Mouse (Mus musculus): ENCODE results near the gene Exoc8. TPM values are rescaled to one million over a fixed set of nuclear protein-coding genes. Genes with fewer than 3 reads are reported as not detected.

Exoc8 gene
- polyA plus RNA-seq (2012; rRNA removed) = 8.2 and 8.4 TPM in 2 replicates

- Histone ChIP-seq H3K4me3 (ENCODE audit: insufficient read depth, low read depth, low read length) (peak within 1 kb of the TSS; percentile 88), H3K27ac (ENCODE audit: insufficient read depth, low read depth, low read length) (peak within 1 kb of the TSS; percentile 72), H3K36me3 (ENCODE audit: control insufficient read depth, insufficient read depth, low read length) (0 out of 2 replicates have a peak, but pooled peaks cover 2% of the 10 kb centered on the region), H3K27me3 (replicated peaks; ENCODE audit: control insufficient read depth, insufficient read depth, low read length) (no peaks in the 10 kb centered on the region), H3K4me1 (ENCODE audit: control insufficient read depth, insufficient read depth, low read length) (peaks cover 17% of the 10 kb centered on the region)
- peak; percentile 97 for DNase-seq
- WGBS = under 1% methylated on average over 114 of the region's 114 CpGs
- no peak for TF ChIP-seq CTCF (conservative IDR thresholded peaks at IDR 0.05; ENCODE audit: insufficient read depth, insufficient read length, low read depth, low read length)
- peak; percentile 91 for TF ChIP-seq POLR2A (IDR thresholded peaks at IDR 0.05; ENCODE audit: low read depth, low read length)
These were observed at the start of gene Exoc8, which contains the start of gene Sprtn for GRCm38 (mm10) chr8:124897386-124898250. Gene Exoc8, minus strand, starts transcription at chr8:124897705. Gene Sprtn, plus strand, starts transcription at chr8:124897886.

DNA sequence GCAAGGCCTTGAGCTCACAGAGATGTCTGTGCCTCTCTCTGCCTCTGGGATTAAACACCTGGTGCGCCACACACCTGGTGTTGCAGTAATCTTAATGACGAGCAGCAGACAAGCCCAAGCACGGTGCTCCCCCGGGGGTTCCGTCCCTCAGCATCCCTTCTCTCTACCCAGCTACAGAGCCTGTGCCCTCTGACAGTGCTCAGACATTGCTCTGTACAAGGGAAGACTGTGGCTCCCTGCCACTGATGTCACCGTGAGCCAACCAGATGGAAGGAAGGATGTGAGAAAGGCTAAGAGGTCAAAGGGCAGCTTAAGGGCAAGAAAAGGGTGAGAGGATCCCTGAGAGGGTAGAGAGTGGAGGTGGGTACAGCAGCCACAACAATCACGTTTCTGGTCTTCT lies 46.9 kb upstream of the Exoc8 start:
- peaks cover 10% of the 10 kb centered on the region for H3K4me1 ChIP-seq (ENCODE audit: control insufficient read depth, insufficient read depth, low read length)
- no peak overlapping the region for H3K27ac ChIP-seq (ENCODE audit: insufficient read depth, low read depth, low read length)
- no peaks in the 10 kb centered on the region for H3K27me3 ChIP-seq (replicated peaks; ENCODE audit: control insufficient read depth, insufficient read depth, low read length)
- no peak for TF ChIP-seq POLR2A (IDR thresholded peaks at IDR 0.05; ENCODE audit: low read depth, low read length)
- no peak for TF ChIP-seq CTCF (conservative IDR thresholded peaks at IDR 0.05; ENCODE audit: insufficient read depth, insufficient read length, low read depth, low read length)
- DNase-seq = peak; percentile 39
- WGBS = 70% methylated on average over 7 of the region's 7 CpGs
- H3K36me3 ChIP-seq (ENCODE audit: control insufficient read depth, insufficient read depth, low read length) = no peaks in the 10 kb centered on the region
- H3K4me3 ChIP-seq (ENCODE audit: insufficient read depth, low read depth, low read length) = no peak overlapping the region

DNA sequence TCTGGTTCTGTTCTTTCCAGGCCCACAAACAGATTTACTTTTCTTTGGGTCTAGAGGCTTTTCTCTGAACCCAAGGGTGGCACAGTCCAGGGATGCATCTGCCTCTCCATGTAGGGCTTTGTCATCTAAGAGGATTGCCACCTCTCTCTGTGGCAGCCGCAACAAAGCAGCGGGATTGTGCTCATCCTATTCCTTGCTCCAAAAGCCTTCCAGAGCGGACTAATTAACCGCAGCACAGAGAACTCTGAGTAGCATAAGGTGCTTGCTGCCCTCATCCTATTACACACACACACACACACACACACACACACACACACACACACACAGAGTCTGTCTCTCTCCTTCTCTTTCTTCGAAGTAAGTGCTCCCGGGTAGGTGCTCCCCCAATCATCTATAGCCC lies 46.3 kb upstream of the Exoc8 start:
- 97% methylated on average over 6 of the region's 6 CpGs for WGBS
- no peak overlapping the region for H3K4me3 ChIP-seq (ENCODE audit: insufficient read depth, low read depth, low read length)
- H3K27me3 ChIP-seq (replicated peaks; ENCODE audit: control insufficient read depth, insufficient read depth, low read length) = no peaks in the 10 kb centered on the region
- no peak overlapping the region for H3K27ac ChIP-seq (ENCODE audit: insufficient read depth, low read depth, low read length)
- no peaks in the 10 kb centered on the region for H3K36me3 ChIP-seq (ENCODE audit: control insufficient read depth, insufficient read depth, low read length)
- no peak for DNase-seq
- peaks cover 10% of the 10 kb centered on the region for H3K4me1 ChIP-seq (ENCODE audit: control insufficient read depth, insufficient read depth, low read length)
- TF ChIP-seq CTCF (conservative IDR thresholded peaks at IDR 0.05; ENCODE audit: insufficient read depth, insufficient read length, low read depth, low read length) = no peak
- no peak for TF ChIP-seq POLR2A (IDR thresholded peaks at IDR 0.05; ENCODE audit: low read depth, low read length)

DNA sequence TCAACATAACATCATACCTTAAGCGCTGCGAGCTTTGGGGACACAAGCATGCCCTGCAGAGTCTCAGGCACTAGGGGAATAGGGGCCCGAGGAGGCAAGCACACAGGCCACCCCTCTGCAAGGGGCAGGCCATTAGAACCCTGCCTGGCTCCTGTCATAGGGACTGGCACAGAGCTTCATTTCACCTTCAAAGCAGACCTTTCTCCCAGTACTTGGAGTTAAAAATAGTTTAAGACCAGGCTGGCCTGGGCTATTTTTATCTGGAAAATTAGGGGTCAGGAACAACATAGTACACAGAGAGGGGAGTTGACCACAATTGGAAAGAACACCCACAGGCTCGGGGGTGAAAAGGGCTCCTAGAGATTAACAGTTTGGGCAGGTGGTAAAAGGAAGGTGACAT lies 39.8 kb upstream of the Exoc8 start:
- 87% methylated on average over 4 of the region's 4 CpGs for WGBS
- TF ChIP-seq CTCF (conservative IDR thresholded peaks at IDR 0.05; ENCODE audit: insufficient read depth, insufficient read length, low read depth, low read length) = no peak
- no peak for TF ChIP-seq POLR2A (IDR thresholded peaks at IDR 0.05; ENCODE audit: low read depth, low read length)
- H3K36me3 ChIP-seq (ENCODE audit: control insufficient read depth, insufficient read depth, low read length) = no peaks in the 10 kb centered on the region
- H3K27ac ChIP-seq (ENCODE audit: insufficient read depth, low read depth, low read length) = no peak overlapping the region
- no peaks in the 10 kb centered on the region for H3K27me3 ChIP-seq (replicated peaks; ENCODE audit: control insufficient read depth, insufficient read depth, low read length)
- DNase-seq = no peak
- no peaks in the 10 kb centered on the region for H3K4me1 ChIP-seq (ENCODE audit: control insufficient read depth, insufficient read depth, low read length)
- H3K4me3 ChIP-seq (ENCODE audit: insufficient read depth, low read depth, low read length) = no peak overlapping the region

GRCm38 (mm10) chr8:124936699-124937098 lies 39.2 kb upstream of the Exoc8 start:
- H3K4me1 ChIP-seq (ENCODE audit: control insufficient read depth, insufficient read depth, low read length) = no peaks in the 10 kb centered on the region

DNA sequence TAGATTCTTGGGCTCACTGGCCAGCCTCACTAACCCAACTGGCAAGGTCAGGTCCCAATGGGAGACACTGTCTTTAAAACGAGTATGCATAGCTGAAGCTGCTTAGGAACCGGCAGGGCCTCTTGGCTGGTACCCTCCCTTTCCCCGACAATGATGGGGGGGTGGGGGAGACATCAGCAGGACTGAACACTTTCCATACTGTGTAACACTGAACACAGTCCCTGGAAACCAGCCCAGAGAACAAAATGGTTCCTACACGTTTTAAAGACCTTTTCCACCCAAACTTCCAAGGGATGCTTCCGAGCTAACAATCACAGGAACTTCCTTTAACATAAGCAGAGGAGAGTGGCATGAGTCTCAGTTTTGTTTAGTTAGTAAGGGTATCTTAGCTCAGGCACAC lies 37.6 kb upstream of the Exoc8 start:
- H3K27me3 ChIP-seq (replicated peaks; ENCODE audit: control insufficient read depth, insufficient read depth, low read length) = no peaks in the 10 kb centered on the region
- DNase-seq = no peak
- no peak overlapping the region for H3K4me3 ChIP-seq (ENCODE audit: insufficient read depth, low read depth, low read length)
- H3K36me3 ChIP-seq (ENCODE audit: control insufficient read depth, insufficient read depth, low read length) = no peaks in the 10 kb centered on the region
- no peak for TF ChIP-seq POLR2A (IDR thresholded peaks at IDR 0.05; ENCODE audit: low read depth, low read length)
- no peak for TF ChIP-seq CTCF (conservative IDR thresholded peaks at IDR 0.05; ENCODE audit: insufficient read depth, insufficient read length, low read depth, low read length)
- WGBS = 74% methylated on average over 5 of the region's 5 CpGs
- H3K27ac ChIP-seq (ENCODE audit: insufficient read depth, low read depth, low read length) = no peak overlapping the region
- H3K4me1 ChIP-seq (ENCODE audit: control insufficient read depth, insufficient read depth, low read length) = peaks cover 3% of the 10 kb centered on the region; the same call in 1 of the 2 replicates

More at GRCm38 (mm10) chr8:124936699-124937098, 39.2 kb upstream of the Exoc8 start:
- DNase-seq = no peak
- WGBS = 93% methylated on average over 10 of the region's 10 CpGs
- H3K36me3 ChIP-seq (ENCODE audit: control insufficient read depth, insufficient read depth, low read length) = no peaks in the 10 kb centered on the region
- no peaks in the 10 kb centered on the region for H3K27me3 ChIP-seq (replicated peaks; ENCODE audit: control insufficient read depth, insufficient read depth, low read length)
- no peak overlapping the region for H3K4me3 ChIP-seq (ENCODE audit: insufficient read depth, low read depth, low read length)
- H3K27ac ChIP-seq (ENCODE audit: insufficient read depth, low read depth, low read length) = no peak overlapping the region
- TF ChIP-seq POLR2A (IDR thresholded peaks at IDR 0.05; ENCODE audit: low read depth, low read length) = no peak
- no peak for TF ChIP-seq CTCF (conservative IDR thresholded peaks at IDR 0.05; ENCODE audit: insufficient read depth, insufficient read length, low read depth, low read length)

DNA sequence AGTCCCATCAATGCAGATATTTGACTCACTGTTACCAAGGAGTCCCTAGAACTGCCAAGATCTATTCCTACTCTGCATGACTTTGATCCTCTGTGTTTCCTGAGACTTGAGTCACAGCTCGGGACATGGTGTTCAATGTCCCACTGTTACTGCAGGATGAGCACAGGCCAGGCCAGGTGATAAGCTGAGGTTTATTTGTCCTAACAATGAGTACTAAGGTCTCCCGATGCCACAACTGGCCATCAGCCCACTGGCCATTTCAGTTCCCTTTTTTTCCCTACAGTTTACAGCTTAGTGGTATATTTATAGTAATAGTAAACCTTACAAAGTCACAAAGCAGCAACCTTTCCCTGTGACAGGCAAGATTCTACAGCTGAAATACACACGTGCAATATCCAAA lies 34.9 kb upstream of the Exoc8 start:
- no peak overlapping the region for H3K27ac ChIP-seq (ENCODE audit: insufficient read depth, low read depth, low read length)
- TF ChIP-seq POLR2A (IDR thresholded peaks at IDR 0.05; ENCODE audit: low read depth, low read length) = no peak
- no peak for TF ChIP-seq CTCF (conservative IDR thresholded peaks at IDR 0.05; ENCODE audit: insufficient read depth, insufficient read length, low read depth, low read length)

More for the DNA sequence above, 34.9 kb upstream of the Exoc8 start:
- H3K27me3 ChIP-seq (replicated peaks; ENCODE audit: control insufficient read depth, insufficient read depth, low read length) = no peaks in the 10 kb centered on the region
- H3K4me3 ChIP-seq (ENCODE audit: insufficient read depth, low read depth, low read length) = no peak overlapping the region
- H3K4me1 ChIP-seq (ENCODE audit: control insufficient read depth, insufficient read depth, low read length) = peaks cover 9% of the 10 kb centered on the region; the same call in 1 of the 2 replicates
- no peak for DNase-seq
- no peaks in the 10 kb centered on the region for H3K36me3 ChIP-seq (ENCODE audit: control insufficient read depth, insufficient read depth, low read length)
- WGBS = 66% methylated on average over 3 of the region's 3 CpGs
